Mouse (Mus musculus): ENCODE data around the gene Slc17a7. TPM values are rescaled to one million over a fixed set of nuclear protein-coding genes. Genes with fewer than 3 reads are reported as not detected.
"Not testable (repeated sequence)": the region's sequence is repeated elsewhere in the genome, so short reads cannot be mapped to it uniquely, and the experiment has no call there.

Slc17a7 gene
- total RNA-seq, 2 experiments from 2014 or later: 3.6 to 4.3 TPM

DNA sequence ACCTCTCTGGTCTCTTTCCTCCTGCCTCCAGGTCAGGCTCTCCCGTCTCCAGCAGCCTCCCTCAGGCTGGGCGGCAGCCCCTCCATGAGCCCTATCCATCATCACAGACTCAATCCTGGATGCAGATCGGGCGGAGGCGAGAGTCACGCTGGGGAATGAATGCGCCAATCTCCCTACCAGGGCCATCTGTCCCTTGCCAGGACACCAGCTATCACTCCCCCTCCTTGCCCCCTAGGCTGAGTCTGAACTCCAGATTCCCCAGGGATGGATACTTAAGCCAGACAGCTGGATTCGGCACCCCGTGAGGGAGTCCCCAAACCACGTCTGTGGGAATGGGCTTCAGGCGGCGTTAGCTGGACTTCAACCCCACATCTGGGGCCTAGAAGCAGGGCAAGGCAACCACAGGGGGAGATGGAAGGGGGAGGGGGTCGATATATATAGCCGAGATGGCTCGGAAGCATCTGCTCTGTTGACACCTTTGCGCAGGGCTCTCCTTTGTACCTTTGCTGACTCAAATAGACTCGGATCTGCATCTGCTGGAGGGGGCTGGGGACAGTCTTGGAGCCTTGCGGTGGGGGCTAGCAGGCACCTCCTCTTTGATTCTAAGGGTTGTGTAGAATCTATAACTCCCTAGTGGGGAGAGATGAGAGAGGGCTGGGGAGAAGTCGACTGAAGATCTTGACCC lies 4.2 kb downstream of the Slc17a7 start:
- no peak for DNase-seq
- intact Hi-C loops (cut with DNase I; ENCODE audit: low total_unique reads): no loop called here

GRCm38 (mm10) chr7:45168656-45169055 lies 4.9 kb downstream of the Slc17a7 start:
- no peak for DNase-seq
- intact Hi-C loops (cut with DNase I; ENCODE audit: low total_unique reads): no loop called here

GRCm38 (mm10) chr7:45169495-45169894 lies 5.7 kb downstream of the Slc17a7 start:
- intact Hi-C loops (cut with DNase I; ENCODE audit: low total_unique reads): no loop called here
- DNase-seq: no peak

DNA sequence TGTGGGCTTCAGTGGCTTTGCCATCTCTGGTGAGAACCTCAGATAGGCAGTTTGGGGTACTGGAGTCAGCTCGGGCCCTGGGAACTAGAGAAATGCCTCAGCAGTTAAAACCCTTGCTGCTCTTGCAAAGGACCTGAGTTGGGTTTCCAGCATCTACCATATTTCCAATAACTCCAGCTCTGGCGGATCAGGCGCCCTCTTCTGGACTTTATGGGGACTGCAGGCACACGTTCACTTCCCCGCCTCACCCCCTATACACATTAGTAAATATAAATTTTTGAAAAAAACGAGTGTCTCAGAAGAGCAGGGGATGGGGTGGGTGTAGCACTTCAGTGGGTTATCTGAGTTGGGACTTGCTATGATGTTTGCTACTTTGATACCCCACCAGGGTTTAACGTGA lies 9.2 kb downstream of the Slc17a7 start:
- DNase-seq: no peak
- intact Hi-C loops (cut with DNase I; ENCODE audit: low total_unique reads): no loop called here

DNA sequence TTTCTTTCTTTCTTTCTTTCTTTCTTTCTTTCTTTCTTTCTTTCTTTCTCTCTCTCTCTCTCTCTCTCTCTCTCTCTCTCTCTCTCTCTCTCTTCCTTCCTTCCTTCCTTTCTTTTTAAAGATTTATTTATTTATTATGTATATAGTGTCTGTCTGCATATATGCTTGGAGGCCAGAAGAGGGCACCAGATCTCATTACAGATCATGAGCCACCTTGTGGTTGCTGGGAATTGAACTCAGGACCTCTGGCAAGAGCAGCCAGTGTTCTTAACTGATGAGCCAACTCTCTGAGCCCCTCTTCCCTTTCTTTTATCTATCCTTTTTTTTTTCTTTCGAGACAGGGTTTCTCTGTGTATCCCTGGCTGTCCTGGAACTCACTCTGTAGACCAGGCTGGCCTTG lies 10.0 kb downstream of the Slc17a7 start:
- intact Hi-C loops (cut with DNase I; ENCODE audit: low total_unique reads); DNase-seq: not testable (repeated sequence)

GRCm38 (mm10) chr7:45174567-45175280 lies 11.0 kb downstream of the Slc17a7 start:
- intact Hi-C loops (cut with DNase I; ENCODE audit: low total_unique reads): no loop called here
- DNase-seq: no peak

- no peak for DNase-seq
- intact Hi-C loops (cut with DNase I; ENCODE audit: low total_unique reads): no loop called here
These were observed 11.6 kb downstream of the Slc17a7 start for GRCm38 (mm10) chr7:45175398-45175797.

DNA sequence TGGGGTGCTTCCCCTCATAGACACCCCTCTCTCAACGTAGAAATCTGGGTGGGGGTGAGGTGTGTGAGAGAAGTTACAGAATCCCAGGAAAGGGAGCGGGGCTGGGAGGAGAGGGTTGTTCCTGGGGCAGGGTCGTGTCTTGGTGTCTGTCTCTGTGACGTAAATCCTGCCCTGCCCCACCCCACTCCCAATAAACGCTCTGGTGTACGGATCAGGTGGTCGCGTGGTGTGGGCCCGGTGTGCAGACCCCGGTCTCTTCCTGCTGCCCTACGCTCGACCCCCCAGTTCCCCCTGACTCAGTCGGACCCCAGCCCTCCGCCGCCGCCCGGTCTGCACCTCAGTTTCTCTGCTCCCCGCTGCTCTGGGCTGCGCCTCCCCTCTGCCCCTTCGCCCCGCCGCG lies 12.2 kb downstream of the Slc17a7 start:
- intact Hi-C loops (cut with DNase I; ENCODE audit: low total_unique reads): no loop called here
- no peak for DNase-seq

DNA sequence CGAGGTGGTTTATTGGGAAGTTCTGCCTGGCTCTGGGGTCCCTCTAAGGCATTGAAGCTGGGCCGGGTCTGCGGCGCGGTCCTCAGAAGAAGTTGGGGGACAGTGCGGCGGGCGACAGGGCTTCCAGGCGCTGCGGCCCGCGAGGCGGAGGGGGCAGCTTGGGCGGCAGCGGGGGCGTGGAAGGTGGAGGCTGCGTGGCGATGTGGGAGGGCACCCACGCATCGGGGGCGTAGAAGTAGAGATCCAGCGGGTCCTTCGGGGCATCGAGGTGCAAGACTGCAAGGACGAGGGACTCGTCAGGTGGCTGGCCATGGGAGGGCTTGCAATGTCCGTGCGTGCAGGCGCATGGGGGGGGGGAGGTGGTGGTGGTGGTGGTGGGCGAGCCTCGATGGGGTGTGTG lies 12.6 kb downstream of the Slc17a7 start:
- no peak for DNase-seq
- intact Hi-C loops (cut with DNase I; ENCODE audit: low total_unique reads): no loop called here

DNA sequence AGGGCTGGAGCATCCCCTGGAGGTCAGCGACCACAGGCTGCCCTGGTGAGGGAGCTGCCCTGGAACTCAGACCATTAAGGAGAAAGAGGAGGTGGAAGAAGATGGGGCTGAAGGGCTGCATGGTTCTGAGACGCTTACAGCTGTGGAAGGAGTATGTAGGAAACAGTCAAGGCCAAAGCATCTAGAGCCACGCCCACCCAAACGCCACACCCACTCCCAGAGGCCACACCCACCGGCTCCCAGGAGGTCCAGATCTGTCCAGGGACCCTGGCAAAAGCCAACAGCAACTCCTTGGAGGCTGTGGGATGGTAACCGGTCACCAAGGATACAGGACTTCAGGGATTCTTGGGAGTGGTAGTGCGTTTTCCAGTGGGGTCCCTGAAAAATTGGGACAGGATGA lies 14.8 kb downstream of the Slc17a7 start:
- intact Hi-C loops (cut with DNase I; ENCODE audit: low total_unique reads): no loop called here
- no peak for DNase-seq

- DNase-seq: no peak
- intact Hi-C loops (cut with DNase I; ENCODE audit: low total_unique reads): no loop called here
These were observed 15.7 kb downstream of the Slc17a7 start, which contains the start of gene Gfy for GRCm38 (mm10) chr7:45179469-45179868. Gene Gfy, minus strand, starts transcription at chr7:45179569.

- DNase-seq: no peak
- intact Hi-C loops (cut with DNase I; ENCODE audit: low total_unique reads): no loop called here
These were observed 17.2 kb downstream of the Slc17a7 start, which contains the start of gene Pth2 for GRCm38 (mm10) chr7:45180896-45181477. Gene Pth2, plus strand, starts transcription at chr7:45180995.

DNA sequence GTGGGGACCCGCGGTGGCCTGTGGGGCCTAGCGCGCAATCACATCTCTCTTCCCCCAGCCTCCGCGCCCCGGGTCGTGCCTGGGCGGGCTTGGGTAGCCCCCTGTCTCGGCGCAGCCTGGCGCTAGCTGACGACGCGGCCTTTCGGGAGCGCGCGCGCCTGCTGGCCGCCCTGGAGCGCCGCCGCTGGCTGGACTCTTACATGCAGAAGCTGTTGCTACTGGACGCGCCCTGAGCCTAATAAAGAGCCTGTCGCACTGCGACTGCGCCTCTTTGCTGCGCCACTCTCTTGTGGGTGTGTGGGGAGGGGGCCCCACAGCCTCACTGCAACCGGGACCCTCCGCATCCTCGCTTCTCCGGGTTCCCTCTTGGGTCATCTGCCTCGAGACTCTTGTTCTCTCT lies 17.8 kb downstream of the Slc17a7 start:
- no peak for DNase-seq
- intact Hi-C loops (cut with DNase I; ENCODE audit: low total_unique reads): no loop called here

- intact Hi-C loops (cut with DNase I; ENCODE audit: low total_unique reads): no loop called here
- DNase-seq: peak; percentile 87
These were observed 18.5 kb downstream of the Slc17a7 start for GRCm38 (mm10) chr7:45182199-45182601.

DNA sequence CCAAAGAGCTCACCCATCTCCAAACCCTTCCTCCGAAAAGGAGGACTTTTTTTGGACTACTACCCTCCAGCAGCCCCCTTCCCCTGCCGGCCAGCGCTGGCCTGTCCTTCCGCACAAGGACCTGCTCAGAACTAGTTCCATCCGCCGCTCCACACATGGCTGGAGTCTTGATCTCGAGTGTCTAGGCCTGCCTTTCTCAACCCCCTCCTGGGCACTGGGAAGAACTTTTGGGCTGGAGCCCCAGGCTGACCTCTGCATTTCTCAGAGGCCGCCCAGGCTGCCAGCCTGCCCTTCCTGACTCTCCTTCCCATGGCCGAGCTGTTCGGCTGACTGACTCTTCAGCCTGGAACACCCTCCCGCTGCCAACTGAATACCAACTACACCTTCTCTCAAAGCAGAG lies 18.9 kb downstream of the Slc17a7 start:
- intact Hi-C loops (cut with DNase I; ENCODE audit: low total_unique reads): no loop called here
- peak; percentile 55 for DNase-seq

GRCm38 (mm10) chr7:45183672-45184071 lies 19.9 kb downstream of the Slc17a7 start:
- intact Hi-C loops (cut with DNase I; ENCODE audit: low total_unique reads): no loop called here

DNA sequence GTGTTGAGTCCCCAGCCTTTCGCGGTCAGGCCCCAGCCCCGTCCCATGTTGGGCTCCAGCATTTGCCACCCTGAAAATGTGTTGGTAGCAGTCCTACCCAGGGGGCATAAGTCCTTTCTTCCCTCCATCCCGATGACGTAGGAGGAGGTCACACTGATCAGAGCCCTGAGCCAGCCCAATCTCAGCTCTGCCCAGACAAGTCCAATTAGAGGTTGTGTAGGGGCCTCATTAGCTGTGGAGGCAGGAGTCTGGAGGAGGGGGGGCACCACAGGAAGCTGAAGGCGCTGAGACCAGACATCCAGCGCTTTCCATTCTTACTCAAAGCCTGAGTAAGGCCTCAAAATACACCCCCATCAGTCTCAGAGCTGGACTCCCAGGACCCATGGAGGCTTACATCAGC lies 22.2 kb downstream of the Slc17a7 start:
- DNase-seq: no peak
- intact Hi-C loops (cut with DNase I; ENCODE audit: low total_unique reads): no loop called here

More at GRCm38 (mm10) chr7:45183672-45184071, 19.9 kb downstream of the Slc17a7 start:
- no peak for DNase-seq

GRCm38 (mm10) chr7:45189600-45189999 lies 25.9 kb downstream of the Slc17a7 start:
- DNase-seq: no peak
- intact Hi-C loops (cut with DNase I; ENCODE audit: low total_unique reads): no loop called here

DNA sequence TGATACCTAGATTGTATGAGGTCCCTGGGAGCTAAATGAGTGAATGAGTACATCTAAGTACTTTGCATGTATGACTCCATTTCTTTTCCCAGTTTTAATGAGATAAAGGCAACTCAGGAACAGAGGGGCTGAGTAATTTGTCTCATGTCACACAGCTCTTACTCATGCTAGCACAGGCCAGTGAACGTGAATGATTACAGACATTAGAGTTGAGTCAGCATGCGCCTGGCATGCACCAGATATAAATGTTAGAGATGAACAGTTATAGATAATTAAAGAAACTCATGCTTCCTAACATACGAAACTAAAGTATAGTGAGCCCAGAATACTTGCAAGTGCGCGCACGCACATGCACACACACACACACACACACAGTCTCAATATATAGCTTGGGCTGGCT lies 26.4 kb downstream of the Slc17a7 start:
- no peak for DNase-seq

DNA sequence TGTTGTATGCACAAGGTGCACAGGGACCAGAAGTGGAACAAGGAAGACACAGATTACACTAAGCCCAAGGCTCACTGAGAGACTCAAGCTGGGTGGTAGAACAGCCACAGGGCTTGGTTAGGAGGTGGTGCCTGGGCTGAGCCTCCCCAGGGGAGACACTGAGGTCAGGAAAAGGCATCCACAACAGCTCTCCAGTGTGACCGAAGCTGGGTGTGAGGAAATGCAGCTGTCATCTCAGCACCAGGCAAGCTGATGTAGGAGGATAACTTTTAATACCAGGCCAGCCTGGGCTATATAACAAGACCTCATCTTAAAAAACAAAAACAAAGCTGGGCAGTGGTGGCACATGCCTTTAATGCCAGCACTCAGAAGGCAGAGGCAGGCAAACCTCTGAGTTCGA lies 27.4 kb downstream of the Slc17a7 start:
- peak; percentile 2 for DNase-seq
- intact Hi-C loops (cut with DNase I; ENCODE audit: low total_unique reads): no loop called here

More for the DNA sequence above, 26.4 kb downstream of the Slc17a7 start:
- intact Hi-C loops (cut with DNase I; ENCODE audit: low total_unique reads): no loop called here

Data from gastrocnemius, postnatal 14 days (tissue).